Mouse (Mus musculus) neural tube, embryonic 12.5 days (tissue): ENCODE measurements around the gene Cacnb4. TPM values are rescaled to one million over a fixed set of nuclear protein-coding genes. Genes with fewer than 3 reads are reported as not detected.

Experiments
- polyA plus RNA-seq: library from polyadenylated mRNA; unstranded; fragments of >200 nt; fragmentation: Nextera tagmentation; extraction: Ambion mirVana; gene quantifications from 2 replicates; pipeline ENCODE4 v1.2.1, GENCODE M21; 2016

Gene Cacnb4
- polyA plus RNA-seq, 1 experiment from 2014 or later: 5.9 TPM

Other genes with a start within 250 kb of the Cacnb4 start
- gene Stam2, start 65.5 kb upstream of the Cacnb4 start, polyA plus RNA-seq: 41.6 and 41.7 TPM in 2 replicates
- gene Fmnl2, start 181.0 kb upstream of the Cacnb4 start, polyA plus RNA-seq: 10.7 and 12.9 TPM in 2 replicates